Mouse (Mus musculus) heart, embryonic 10.5 days (tissue): ENCODE data around the gene Iqsec1. TPM values are rescaled to one million over a fixed set of nuclear protein-coding genes. Genes with fewer than 3 reads are reported as not detected.

ENCODE experiments used
- DNase-seq: peaks from one replicate; pipeline ENCODE4 v3.0.0-alpha.2; 2017; ENCODE audit warnings: low spot score
- H3K27ac ChIP-seq: fragments of 300-500 bp; sonication (generic); 2 replicates; pipeline ENCODE4 v1.5.1; 2016; ENCODE audit warnings: mild to moderate bottlenecking
- H3K27me3 ChIP-seq: fragments of 300-500 bp; sonication (generic); 2 replicates; pipeline ENCODE4 v1.6.1; 2016; ENCODE audit warnings: mild to moderate bottlenecking; ENCODE audit not compliant: poor library complexity, insufficient read depth, severe bottlenecking
- H3K36me3 ChIP-seq: fragments of 300-500 bp; sonication (generic); 2 replicates; pipeline ENCODE4 v1.6.1; 2016; ENCODE audit warnings: mild to moderate bottlenecking, moderate library complexity
- H3K4me1 ChIP-seq: fragments of 300-500 bp; sonication (generic); 2 replicates; pipeline ENCODE4 v1.6.1; 2016; ENCODE audit warnings: mild to moderate bottlenecking
- H3K4me3 ChIP-seq: fragments of 300-500 bp; sonication (generic); 2 replicates; pipeline ENCODE4 v1.5.1; 2016; ENCODE audit warnings: mild to moderate bottlenecking, moderate library complexity
- H3K9me3 ChIP-seq: fragments of 300-500 bp; sonication (generic); 2 replicates; pipeline ENCODE4 v1.6.1; 2016; ENCODE audit warnings: mild to moderate bottlenecking, moderate library complexity
- WGBS: fragments of 180-500 bp; shearing (Covaris S2); methylation state at CpG from one replicate; pipeline ENCODE4 v1.1.7; 2016; 5-methylcytosine and 5-hydroxymethylcytosine counted together
- polyA plus RNA-seq: library from polyadenylated mRNA; unstranded; fragments of >200 nt; fragmentation: Nextera tagmentation; extraction: Ambion mirVana; gene quantifications from 2 replicates; pipeline ENCODE4 v1.2.1, GENCODE M21; 2016

Iqsec1 gene
- polyA plus RNA-seq, 1 experiment from 2014 or later = 12.1 TPM

- H3K27ac ChIP-seq = peak overlapping the region; percentile 33; the same call in 1 of the 2 replicates
- H3K36me3 ChIP-seq = no peaks in the 10 kb centered on the region
- H3K9me3 ChIP-seq = no peaks in the 10 kb centered on the region
- H3K27me3 ChIP-seq = no peaks in the 10 kb centered on the region; the same call in 1 of the 2 replicates
- no peak overlapping the region for H3K4me3 ChIP-seq
- H3K4me1 ChIP-seq = peaks cover 63% of the 10 kb centered on the region
- DNase-seq = no peak
Observed at GRCm38 (mm10) chr6:90734806-90735205, 253.7 kb downstream of the Iqsec1 start.

- Histone ChIP-seq H3K27me3 (no peaks in the 10 kb centered on the region; the same call in 1 of the 2 replicates), H3K27ac (peak overlapping the region; percentile 52; the same call in 1 of the 2 replicates), H3K4me3 (no peak overlapping the region), H3K4me1 (peaks cover 78% of the 10 kb centered on the region), H3K9me3 (no peaks in the 10 kb centered on the region), H3K36me3 (no peaks in the 10 kb centered on the region)
- no peak for DNase-seq
- 14% methylated on average over 4 of the region's 4 CpGs for WGBS
Observed at GRCm38 (mm10) chr6:90731327-90731726, 257.2 kb downstream of the Iqsec1 start.

GRCm38 (mm10) chr6:90729829-90730228 is 258.7 kb downstream of the Iqsec1 start:
- H3K9me3 ChIP-seq = no peaks in the 10 kb centered on the region
- H3K4me3 ChIP-seq = no peak overlapping the region
- no peaks in the 10 kb centered on the region for H3K27me3 ChIP-seq
- DNase-seq = no peak
- no peaks in the 10 kb centered on the region for H3K36me3 ChIP-seq
- peak overlapping the region; percentile 76 for H3K27ac ChIP-seq
- WGBS = 49% methylated on average over 5 of the region's 5 CpGs
- peaks cover 74% of the 10 kb centered on the region for H3K4me1 ChIP-seq

GRCm38 (mm10) chr6:90728491-90728931 is 260.0 kb downstream of the Iqsec1 start:
- Histone ChIP-seq H3K27me3 (no peaks in the 10 kb centered on the region), H3K27ac (no peak overlapping the region), H3K4me3 (no peak overlapping the region), H3K4me1 (peaks cover 72% of the 10 kb centered on the region), H3K9me3 (no peaks in the 10 kb centered on the region), H3K36me3 (no peaks in the 10 kb centered on the region)
- DNase-seq = peak; percentile 91
- 0% methylated on average over 1 of the region's 1 CpGs for WGBS

- H3K27me3 ChIP-seq = no peaks in the 10 kb centered on the region
- H3K27ac ChIP-seq = no peak overlapping the region
- DNase-seq = no peak
- no peaks in the 10 kb centered on the region for H3K9me3 ChIP-seq
- no peak overlapping the region for H3K4me3 ChIP-seq
- peaks cover 72% of the 10 kb centered on the region for H3K4me1 ChIP-seq
- WGBS = 79% methylated on average over 3 of the region's 3 CpGs
- H3K36me3 ChIP-seq = 0 out of 2 replicates have a peak, but pooled peaks cover 3% of the 10 kb centered on the region
Observed at GRCm38 (mm10) chr6:90727826-90728225, 260.7 kb downstream of the Iqsec1 start.

GRCm38 (mm10) chr6:90726711-90727122 is 261.8 kb downstream of the Iqsec1 start:
- Histone ChIP-seq H3K4me1 (peaks cover 69% of the 10 kb centered on the region), H3K4me3 (no peak overlapping the region), H3K9me3 (no peaks in the 10 kb centered on the region), H3K27me3 (no peaks in the 10 kb centered on the region), H3K27ac (no peak overlapping the region), H3K36me3 (0 out of 2 replicates have a peak, but pooled peaks cover 3% of the 10 kb centered on the region)
- no peak for DNase-seq
- WGBS = 76% methylated on average over 2 of the region's 2 CpGs

GRCm38 (mm10) chr6:90725526-90725925 is 263.0 kb downstream of the Iqsec1 start:
- Histone ChIP-seq H3K36me3 (0 out of 2 replicates have a peak, but pooled peaks cover 3% of the 10 kb centered on the region), H3K27me3 (no peaks in the 10 kb centered on the region), H3K27ac (no peak overlapping the region), H3K4me3 (no peak overlapping the region), H3K9me3 (no peaks in the 10 kb centered on the region), H3K4me1 (peaks cover 57% of the 10 kb centered on the region)
- WGBS = 70% methylated on average over 1 of the region's 1 CpGs
- no peak for DNase-seq

GRCm38 (mm10) chr6:90722993-90723392 is 265.5 kb downstream of the Iqsec1 start:
- H3K4me1 ChIP-seq = peaks cover 48% of the 10 kb centered on the region
- H3K4me3 ChIP-seq = no peak overlapping the region
- no peak for DNase-seq
- 78% methylated on average over 3 of the region's 3 CpGs for whole genome bisulfite sequencing
- H3K27me3 ChIP-seq = no peaks in the 10 kb centered on the region
- no peak overlapping the region for H3K27ac ChIP-seq
- 0 out of 2 replicates have a peak, but pooled peaks cover 3% of the 10 kb centered on the region for H3K36me3 ChIP-seq
- H3K9me3 ChIP-seq = no peaks in the 10 kb centered on the region

GRCm38 (mm10) chr6:90720996-90721746 is 267.3 kb downstream of the Iqsec1 start:
- WGBS = 56% methylated on average over 5 of the region's 5 CpGs
- Histone ChIP-seq H3K27me3 (no peaks in the 10 kb centered on the region), H3K4me1 (peaks cover 50% of the 10 kb centered on the region), H3K4me3 (no peak overlapping the region), H3K36me3 (0 out of 2 replicates have a peak, but pooled peaks cover 3% of the 10 kb centered on the region), H3K27ac (no peak overlapping the region), H3K9me3 (no peaks in the 10 kb centered on the region)
- DNase-seq = no peak

GRCm38 (mm10) chr6:90720201-90720600 is 268.3 kb downstream of the Iqsec1 start:
- H3K4me1 ChIP-seq = peaks cover 52% of the 10 kb centered on the region
- H3K27me3 ChIP-seq = no peaks in the 10 kb centered on the region
- WGBS = 61% methylated on average over 3 of the region's 3 CpGs
- no peak overlapping the region for H3K27ac ChIP-seq
- 0 out of 2 replicates have a peak, but pooled peaks cover 3% of the 10 kb centered on the region for H3K36me3 ChIP-seq
- no peak for DNase-seq
- no peak overlapping the region for H3K4me3 ChIP-seq
- no peaks in the 10 kb centered on the region for H3K9me3 ChIP-seq

- no peaks in the 10 kb centered on the region for H3K27me3 ChIP-seq
- 0 out of 2 replicates have a peak, but pooled peaks cover 3% of the 10 kb centered on the region for H3K36me3 ChIP-seq
- no peak overlapping the region for H3K4me3 ChIP-seq
- H3K27ac ChIP-seq = no peak overlapping the region
- H3K4me1 ChIP-seq = peaks cover 54% of the 10 kb centered on the region
- WGBS = 83% methylated on average over 6 of the region's 6 CpGs
- no peaks in the 10 kb centered on the region for H3K9me3 ChIP-seq
- no peak for DNase-seq
Observed at GRCm38 (mm10) chr6:90719402-90719801, 269.1 kb downstream of the Iqsec1 start.

- no peak for DNase-seq
- H3K4me3 ChIP-seq = no peak overlapping the region
- 0 out of 2 replicates have a peak, but pooled peaks cover 3% of the 10 kb centered on the region for H3K36me3 ChIP-seq
- H3K9me3 ChIP-seq = no peaks in the 10 kb centered on the region
- peaks cover 54% of the 10 kb centered on the region for H3K4me1 ChIP-seq
- H3K27me3 ChIP-seq = no peaks in the 10 kb centered on the region
- 83% methylated on average over 3 of the region's 3 CpGs for WGBS
- 0 out of 2 replicates have a peak overlapping the region, but pooled peaks have one; percentile 3 for H3K27ac ChIP-seq
Observed at GRCm38 (mm10) chr6:90718477-90718876, 270.0 kb downstream of the Iqsec1 start.

- Histone ChIP-seq H3K4me3 (no peak overlapping the region), H3K9me3 (no peaks in the 10 kb centered on the region), H3K27me3 (no peaks in the 10 kb centered on the region), H3K27ac (no peak overlapping the region), H3K4me1 (peaks cover 61% of the 10 kb centered on the region), H3K36me3 (no peaks in the 10 kb centered on the region)
- 50% methylated on average over 1 of the region's 1 CpGs for WGBS
- no peak for DNase-seq
Observed at GRCm38 (mm10) chr6:90717711-90718110, 270.8 kb downstream of the Iqsec1 start.
